Mouse (Mus musculus) midbrain, postnatal 0 days (tissue): Measurements from ENCODE around the gene Cenpc1. TPM values are rescaled to one million over a fixed set of nuclear protein-coding genes. Genes with fewer than 3 reads are reported as not detected.

Experiments
- ATAC-seq: fragments of 200-750 bp; cut with Nextera tagmentation; 2 replicates; pipeline ENCODE4 v1.8.0; 2017; ENCODE audit warnings: moderate number of reproducible peaks, mild to moderate bottlenecking, moderate TSS enrichment, moderate library complexity; ENCODE audit not compliant: low FRiP score
- DNase-seq: peaks from one replicate; pipeline ENCODE4 v3.0.0-alpha.2; 2015; ENCODE audit warnings: low spot score
- H3K27ac ChIP-seq: fragments of 300-500 bp; sonication (generic); 2 replicates; pipeline ENCODE4 v1.5.1; 2014; ENCODE audit warnings: low read depth, mild to moderate bottlenecking, low read length, mixed read lengths
- H3K27me3 ChIP-seq: fragments of 300-500 bp; sonication (generic); 2 replicates; pipeline ENCODE4 v1.6.1; 2014; ENCODE audit warnings: low read length, control low read depth, mixed read lengths; ENCODE audit not compliant: insufficient read depth
- H3K36me3 ChIP-seq: fragments of 300-500 bp; sonication (generic); 2 replicates; pipeline ENCODE4 v1.6.1; 2014; ENCODE audit warnings: low read length, control low read depth, mixed read lengths; ENCODE audit not compliant: insufficient read depth
- H3K4me1 ChIP-seq: fragments of 300-500 bp; sonication (generic); 2 replicates; pipeline ENCODE4 v1.6.1; 2014; ENCODE audit warnings: mild to moderate bottlenecking, control low read depth, antibody characterized with exemption, low read length, mixed read lengths; ENCODE audit not compliant: insufficient read depth
- H3K4me2 ChIP-seq: fragments of 300-500 bp; sonication (generic); 2 replicates; pipeline ENCODE4 v1.6.1; 2014; ENCODE audit warnings: low read depth, mild to moderate bottlenecking, low read length, mixed read lengths; ENCODE audit not compliant: poor library complexity, severe bottlenecking
- H3K4me3 ChIP-seq: fragments of 300-500 bp; sonication (generic); 2 replicates; pipeline ENCODE4 v1.5.1; 2014; ENCODE audit warnings: low read depth, mild to moderate bottlenecking, low read length, moderate library complexity
- H3K9ac ChIP-seq: fragments of 300-500 bp; sonication (generic); replicated peaks from 2 replicates; pipeline ENCODE4 v1.6.1; 2014; ENCODE audit warnings: mild to moderate bottlenecking, low read length, moderate library complexity, mixed read lengths; ENCODE audit not compliant: poor library complexity, severe bottlenecking
- H3K9me3 ChIP-seq: fragments of 300-500 bp; sonication (generic); 2 replicates; pipeline ENCODE4 v1.6.1; 2016; ENCODE audit warnings: low read length, control low read depth
- CTCF ChIP-seq: IDR thresholded peaks from 2 replicates; pipeline ENCODE4 v1.5.1; 2016; ENCODE audit warnings: antibody characterized with exemption, mild to moderate bottlenecking
- WGBS: fragments of 180-500 bp; shearing (Covaris S2); extraction: QIAGEN DNeasy Blood & Tissue Kit; methylation state at CpG from one replicate; pipeline ENCODE4 v1.1.7; 2014; 5-methylcytosine and 5-hydroxymethylcytosine counted together
- polyA plus RNA-seq: library from polyadenylated mRNA; unstranded; fragments of >200 nt; fragmentation: Nextera tagmentation; extraction: Ambion mirVana; gene quantifications from 2 replicates; pipeline ENCODE4 v1.2.1, GENCODE M21; 2015
- total RNA-seq: library from RNA; depleted of rRNA; stranded (reverse); fragments of >200 nt; gene quantifications from 2 replicates; pipeline ENCODE4 v1.2.3, GENCODE M21; 2014

Cenpc1 gene
- total and polyA plus RNA-seq, 2 experiments from 2014 or later, result 19.1 to 23.5 TPM

DNA sequence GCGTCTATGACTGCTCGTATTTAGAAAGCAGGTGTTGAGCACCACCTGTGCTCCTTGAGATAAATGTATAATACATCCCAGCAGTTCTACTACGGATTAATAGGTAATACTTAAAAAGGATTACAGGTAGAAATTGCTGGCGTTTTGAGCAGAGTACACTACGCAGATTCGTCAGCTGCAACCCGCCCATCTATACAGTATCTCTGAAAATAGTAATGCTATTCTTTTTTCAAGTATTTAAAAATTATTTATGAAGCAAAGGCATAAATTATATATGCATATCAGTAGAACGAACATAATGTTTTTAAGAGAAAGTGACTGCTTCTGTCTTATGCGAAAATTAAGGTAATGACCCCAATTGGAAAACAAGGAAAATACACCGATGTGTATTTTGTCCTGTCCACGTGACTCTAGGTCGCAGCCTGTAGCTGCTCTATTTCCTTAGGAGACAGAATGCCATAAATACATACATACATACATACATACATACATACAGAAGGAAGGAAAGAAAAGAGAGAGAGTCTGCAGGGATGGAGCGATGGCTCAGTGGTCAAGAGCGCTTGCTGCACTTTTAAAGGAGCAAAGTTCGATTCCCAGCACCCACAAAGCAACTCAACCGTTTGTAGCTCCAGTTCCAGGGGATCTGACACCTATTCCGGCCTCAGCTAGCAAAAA, 630 bp upstream of the Cenpc1 start:
- 1% methylated on average over 17 of the region's 17 CpGs for WGBS
- H3K4me2 ChIP-seq, result peak overlapping the region; percentile 58
- H3K9ac ChIP-seq, result peak overlapping the region; percentile 33; the same call in 1 of the 2 replicates
- DNase-seq (no peak), ATAC-seq (peak; percentile 70)
- H3K27me3 ChIP-seq, result no peaks in the 10 kb centered on the region
- H3K27ac ChIP-seq, result peak overlapping the region; percentile 85
- H3K9me3 ChIP-seq, result no peaks in the 10 kb centered on the region
- H3K36me3 ChIP-seq, result no peaks in the 10 kb centered on the region
- peak overlapping the region; percentile 86 for H3K4me3 ChIP-seq
- 0 out of 2 replicates have a peak, but pooled peaks cover 6% of the 10 kb centered on the region for H3K4me1 ChIP-seq
- no peak for TF ChIP-seq CTCF

DNA sequence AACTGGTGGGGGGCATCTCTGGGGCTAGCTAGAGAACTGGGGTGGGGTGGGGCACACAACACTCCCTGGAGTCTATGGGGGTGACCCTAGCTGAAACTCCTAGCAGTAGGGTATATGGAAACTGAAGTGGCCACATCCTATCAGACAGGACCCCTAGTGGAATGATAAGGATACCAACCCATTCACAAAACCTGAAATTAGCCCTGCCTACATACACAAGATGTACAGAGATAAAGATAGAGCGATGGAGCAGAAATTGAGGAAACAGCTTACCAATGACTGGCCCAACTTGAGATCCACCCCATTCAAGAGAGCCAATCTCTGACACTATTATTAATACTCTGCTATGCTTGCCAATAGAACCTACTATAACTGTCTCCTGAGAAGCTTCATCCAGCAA, 1.9 kb downstream of the Cenpc1 start:
- no peak overlapping the region for H3K4me3 ChIP-seq
- no peaks in the 10 kb centered on the region for H3K9me3 ChIP-seq
- 89% methylated on average over 1 of the region's 1 CpGs for WGBS
- no peak for TF ChIP-seq CTCF
- H3K4me1 ChIP-seq, result 0 out of 2 replicates have a peak, but pooled peaks cover 6% of the 10 kb centered on the region
- H3K27me3 ChIP-seq, result no peaks in the 10 kb centered on the region
- ATAC-seq (no peak), DNase-seq (no peak)
- peak overlapping the region; percentile 15; the same call in 1 of the 2 replicates for H3K4me2 ChIP-seq
- no peak overlapping the region for H3K9ac ChIP-seq
- H3K36me3 ChIP-seq, result 0 out of 2 replicates have a peak, but pooled peaks cover 3% of the 10 kb centered on the region
- H3K27ac ChIP-seq, result no peak overlapping the region

DNA sequence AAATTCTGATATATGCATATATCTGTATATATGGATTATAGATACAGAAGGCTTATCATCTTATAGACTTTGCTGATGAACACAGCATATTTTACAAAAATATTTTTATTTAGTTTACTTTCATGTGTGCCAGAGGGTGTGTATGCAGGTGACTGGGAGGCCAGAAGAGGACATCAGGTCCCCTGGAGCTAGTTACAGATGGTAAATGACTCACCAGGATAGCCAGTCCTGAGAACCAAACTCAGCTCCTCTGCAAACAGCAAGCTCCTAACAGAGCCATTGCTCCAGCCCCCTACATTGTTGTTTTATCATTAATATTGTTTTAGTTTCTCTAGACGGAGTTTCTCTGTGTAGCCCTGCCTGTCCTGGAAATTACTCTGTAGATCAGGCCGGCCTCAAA, 35.6 kb downstream of the Cenpc1 start:
- DNase-seq, result no peak
- 86% methylated on average over 2 of the region's 2 CpGs for WGBS
- H3K9ac ChIP-seq, result no peak overlapping the region

DNA sequence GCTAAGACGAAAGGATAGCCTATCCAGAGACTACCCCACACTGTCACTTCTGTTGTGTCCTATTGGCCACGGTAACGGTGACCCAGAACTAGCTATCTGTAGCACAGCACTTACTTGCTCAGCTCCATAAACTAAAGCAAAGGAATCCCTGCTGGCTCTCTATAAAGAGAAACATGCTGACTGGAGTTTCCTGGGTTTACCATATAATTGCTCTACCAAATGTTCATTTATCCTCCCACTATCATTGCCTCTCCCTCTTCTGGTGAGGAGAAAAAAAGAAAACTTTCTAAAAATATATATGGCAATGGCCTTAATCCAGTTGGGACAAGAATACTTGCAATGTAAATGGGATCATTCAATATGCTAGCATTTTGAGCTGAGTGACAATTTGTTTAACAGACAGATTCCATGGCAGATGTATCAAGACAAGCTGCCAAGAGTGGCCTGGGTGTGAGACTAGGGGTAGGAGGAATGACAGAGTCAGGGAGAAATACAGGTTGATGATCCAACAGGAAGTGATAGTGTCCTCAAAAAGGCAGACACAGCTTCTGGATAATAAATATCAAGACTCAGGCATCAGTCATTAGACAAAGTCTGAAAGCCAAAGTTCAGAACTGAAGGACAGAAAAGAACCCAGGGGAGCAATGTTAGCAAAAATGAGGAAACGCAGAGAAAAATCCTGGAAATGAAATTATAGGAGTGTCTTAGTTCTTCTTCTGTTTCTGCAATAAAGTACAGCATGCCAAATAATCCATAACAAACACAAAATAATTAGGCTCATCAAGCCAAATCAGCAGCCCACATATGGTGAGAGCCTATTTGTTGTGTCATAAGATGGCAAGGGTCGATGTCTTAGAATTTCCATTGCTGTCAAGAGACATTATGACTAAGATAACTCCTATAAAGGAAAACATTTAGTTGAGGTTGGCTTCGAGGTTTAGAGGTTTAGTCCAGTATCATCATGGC, 68.6 kb downstream of the Cenpc1 start:
- no peak for TF ChIP-seq CTCF
- no peak overlapping the region for H3K9ac ChIP-seq
- H3K4me3 ChIP-seq, result no peak overlapping the region
- H3K4me2 ChIP-seq, result no peak overlapping the region
- ATAC-seq (no peak), DNase-seq (no peak)
- no peaks in the 10 kb centered on the region for H3K4me1 ChIP-seq
- H3K27ac ChIP-seq, result no peak overlapping the region
- no peaks in the 10 kb centered on the region for H3K27me3 ChIP-seq
- H3K9me3 ChIP-seq, result no peaks in the 10 kb centered on the region
- WGBS, result 92% methylated on average over 6 of the region's 6 CpGs
- no peaks in the 10 kb centered on the region for H3K36me3 ChIP-seq

More for the DNA sequence above, 35.6 kb downstream of the Cenpc1 start:
- Histone ChIP-seq H3K4me3 (no peak overlapping the region), H3K9me3 (no peaks in the 10 kb centered on the region), H3K27ac (no peak overlapping the region), H3K4me1 (no peaks in the 10 kb centered on the region), H3K27me3 (no peaks in the 10 kb centered on the region), H3K4me2 (no peak overlapping the region), H3K36me3 (peaks cover 9% of the 10 kb centered on the region; the same call in 1 of the 2 replicates)
- no peak for TF ChIP-seq CTCF
- ATAC-seq, result no peak

DNA sequence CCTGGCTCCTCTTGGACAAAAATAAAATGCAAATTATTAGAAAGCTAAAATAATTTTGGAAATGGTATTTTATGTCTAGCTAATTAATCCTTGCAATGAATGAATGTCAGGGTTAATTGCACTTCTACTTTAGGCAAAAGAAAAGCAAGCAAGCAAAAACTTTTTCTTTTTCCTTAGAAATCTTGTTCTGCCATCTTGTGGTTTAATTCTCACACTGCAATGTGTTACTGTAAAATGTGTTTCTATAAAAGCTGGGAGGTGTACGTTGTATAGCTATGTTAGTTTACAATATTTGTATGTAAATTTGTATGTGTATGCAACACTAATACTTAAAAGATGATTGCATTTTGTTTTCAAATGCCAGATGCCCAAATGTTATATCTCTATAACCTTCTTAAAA, 70.8 kb downstream of the Cenpc1 start:
- Histone ChIP-seq H3K4me3 (no peak overlapping the region), H3K4me2 (no peak overlapping the region), H3K27me3 (no peaks in the 10 kb centered on the region), H3K9me3 (no peaks in the 10 kb centered on the region), H3K36me3 (no peaks in the 10 kb centered on the region), H3K9ac (no peak overlapping the region), H3K4me1 (no peaks in the 10 kb centered on the region), H3K27ac (no peak overlapping the region)
- DNase-seq (peak; percentile 65), ATAC-seq (no peak)
- 47% methylated on average over 1 of the region's 1 CpGs for WGBS
- TF ChIP-seq CTCF, result peak; percentile 83
